Mouse (Mus musculus) urinary bladder, adult 2 months (tissue): ENCODE measurements around the gene Usp7. TPM values are rescaled to one million over a fixed set of nuclear protein-coding genes. Genes with fewer than 3 reads are reported as not detected.

Experiments used
- polyA plus RNA-seq: library from polyadenylated mRNA; depleted of rRNA; stranded (reverse); fragments of >200 nt; gene quantifications from 2 replicates; pipeline ENCODE4 v1.2.3, GENCODE M21; 2012; rRNA removed

Gene Usp7
- polyA plus RNA-seq, 1 experiment: 61.8 TPM

Other genes starting within 250 kb of the Usp7 start
- 51.1 and 52.1 TPM in 2 replicates for gene Pmm2, start 154.6 kb downstream of the Usp7 start, polyA plus RNA-seq
- 12.3 and 13.7 TPM in 2 replicates for gene Tmem186, start 154.6 kb downstream of the Usp7 start, polyA plus RNA-seq
- gene Carhsp1, start 120.2 kb downstream of the Usp7 start, polyA plus RNA-seq: 43.5 and 49.9 TPM in 2 replicates
- not detected in 2 replicates for gene Gm5767, start 111.5 kb downstream of the Usp7 start, polyA plus RNA-seq
- 38.5 and 48.2 TPM in 2 replicates for gene 1810013L24Rik, start 37.8 kb upstream of the Usp7 start, polyA plus RNA-seq